Mouse (Mus musculus) adrenal gland, adult (tissue): ENCODE measurements around the gene Tmem262.

ENCODE experiments used
- DNase-seq, 2 experiments: peaks; one replicate each; pipeline ENCODE4 v3.0.0; 2022 to 2023; ENCODE audit warnings: low spot score in 1 of 2; ENCODE audit not compliant: inconsistent age in 2 of 2

Tmem262 gene

GRCm38 (mm10) chr19:6079983-6080480 is at the start of gene Tmem262:
Gene Tmem262, plus strand, starts transcription at chr19:6080033.
- no peak for DNase-seq

GRCm38 (mm10) chr19:6030520-6031280 is 49.1 kb upstream of the Tmem262 start:
- DNase-seq = no peak

- DNase-seq = no peak
These were observed 43.8 kb upstream of the Tmem262 start for GRCm38 (mm10) chr19:6035966-6036585.

- DNase-seq = no peak
These were observed 42.1 kb upstream of the Tmem262 start for GRCm38 (mm10) chr19:6037695-6038094.

- no peak for DNase-seq
These were observed 41.5 kb upstream of the Tmem262 start for GRCm38 (mm10) chr19:6038326-6038725.

GRCm38 (mm10) chr19:6040002-6040401 is 39.8 kb upstream of the Tmem262 start:
- DNase-seq = no peak

- peak in 1 of 2 experiments; percentile 24 for DNase-seq
These were observed 37.5 kb upstream of the Tmem262 start for GRCm38 (mm10) chr19:6042293-6042692.

GRCm38 (mm10) chr19:6044102-6044501 is 35.7 kb upstream of the Tmem262 start:
- DNase-seq = peak in 1 of 2 experiments; percentile 41

- DNase-seq = peak in 1 of 2 experiments; percentile 54
These were observed 34.2 kb upstream of the Tmem262 start for GRCm38 (mm10) chr19:6045366-6046293.

GRCm38 (mm10) chr19:6046294-6047153 is 33.3 kb upstream of the Tmem262 start, which contains the start of gene Syvn1:
Gene Syvn1, plus strand, starts transcription at chr19:6046576.
- DNase-seq = peak; percentile 93 to 97

- DNase-seq = peak in 1 of 2 experiments; percentile 68
These were observed 32.5 kb upstream of the Tmem262 start for GRCm38 (mm10) chr19:6047154-6047898.

- DNase-seq = peak in 1 of 2 experiments; percentile 65
These were observed 32.0 kb upstream of the Tmem262 start for GRCm38 (mm10) chr19:6047899-6048166.

GRCm38 (mm10) chr19:6048681-6049410 is 31.0 kb upstream of the Tmem262 start:
- DNase-seq = peak in 1 of 2 experiments; percentile 39

- peak in 1 of 2 experiments; percentile 72 for DNase-seq
These were observed 27.3 kb upstream of the Tmem262 start for GRCm38 (mm10) chr19:6052516-6052915.

GRCm38 (mm10) chr19:6054296-6054695 is 25.5 kb upstream of the Tmem262 start:
- peak in 1 of 2 experiments; percentile 40 for DNase-seq

GRCm38 (mm10) chr19:6056696-6057095 is 23.1 kb upstream of the Tmem262 start:
- no peak for DNase-seq

- DNase-seq = peak; percentile 99 to 100
These were observed 22.3 kb upstream of the Tmem262 start, which contains the start of the genes Mrpl49 and Fau for GRCm38 (mm10) chr19:6057313-6058096. Gene Mrpl49, minus strand, starts transcription at chr19:6057785. Gene Fau, plus strand, starts transcription at chr19:6057844.

GRCm38 (mm10) chr19:6058513-6058912 is 21.3 kb upstream of the Tmem262 start:
- peak in 1 of 2 experiments; percentile 62 for DNase-seq
